Mouse (Mus musculus): ENCODE results near the gene Sfxn3.

Sfxn3 gene

GRCm38 (mm10) chr19:45046523-45047321 lies 581 bp upstream of the Sfxn3 start:
- peak; percentile 17 for ATAC-seq (ENCODE audit: low TSS enrichment)

- ATAC-seq (ENCODE audit: low TSS enrichment), result peak; percentile 56
Measured at GRCm38 (mm10) chr19:45047935-45048643, 786 bp downstream of the Sfxn3 start.

DNA sequence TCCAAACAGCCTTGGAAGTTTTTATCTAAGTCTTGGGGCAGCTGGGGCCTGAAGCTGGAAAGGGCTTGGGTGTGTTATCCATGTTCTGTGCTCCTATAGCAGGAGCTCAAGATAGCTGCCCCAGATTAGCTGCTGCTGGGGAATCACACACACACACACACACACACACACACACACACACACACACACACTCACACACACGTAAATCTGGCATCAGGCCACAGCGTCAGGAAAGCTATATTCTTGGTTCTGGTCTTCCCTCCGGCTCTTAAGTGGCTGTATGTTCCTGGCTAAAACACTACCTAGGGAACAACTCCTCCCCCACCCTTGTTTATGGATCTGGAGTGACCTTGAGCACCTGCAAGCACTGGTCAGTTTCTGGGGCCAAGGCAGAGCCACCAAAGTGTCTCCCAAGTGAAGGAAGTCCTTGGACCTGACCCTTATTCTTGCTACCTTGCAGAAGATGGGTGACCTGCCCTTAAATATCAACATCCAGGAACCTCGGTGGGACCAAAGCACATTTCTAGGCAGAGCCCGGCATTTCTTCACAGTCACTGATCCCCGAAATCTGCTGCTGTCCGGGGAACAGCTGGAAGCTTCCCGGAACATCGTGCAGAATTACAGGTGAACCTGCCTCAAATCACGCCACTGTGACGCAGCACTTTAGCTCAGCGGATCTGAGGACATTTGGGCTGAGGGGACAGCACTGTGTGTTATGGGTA lies 1.5 kb downstream of the Sfxn3 start:
- no peak for ATAC-seq (ENCODE audit: low TSS enrichment)

- ATAC-seq (ENCODE audit: low TSS enrichment), result no peak
Measured at GRCm38 (mm10) chr19:45049523-45049922, 2.2 kb downstream of the Sfxn3 start.

DNA sequence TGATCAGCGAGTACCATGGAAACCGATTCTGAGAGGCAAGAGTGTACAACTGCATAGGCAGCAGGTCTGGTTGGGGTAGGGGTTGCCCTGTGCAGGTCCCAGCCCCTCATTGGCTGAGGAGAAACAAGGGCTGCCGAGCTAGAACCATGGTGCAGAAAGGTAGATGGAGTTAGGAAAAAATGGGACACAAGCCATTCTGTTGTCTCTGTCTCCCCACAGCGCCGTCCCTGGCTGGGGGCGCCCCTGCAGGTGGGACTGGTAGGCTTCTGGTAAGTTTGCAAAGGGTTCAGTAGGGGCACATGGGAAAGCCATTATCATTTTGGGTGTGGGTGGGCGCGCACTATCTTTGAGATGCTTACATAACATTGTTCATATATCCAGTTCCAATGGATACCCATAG lies 6.1 kb downstream of the Sfxn3 start:
- ATAC-seq (ENCODE audit: low TSS enrichment), result no peak

- peak; percentile 33 for ATAC-seq (ENCODE audit: low TSS enrichment)
Measured at GRCm38 (mm10) chr19:45054892-45055690, 7.8 kb downstream of the Sfxn3 start.

DNA sequence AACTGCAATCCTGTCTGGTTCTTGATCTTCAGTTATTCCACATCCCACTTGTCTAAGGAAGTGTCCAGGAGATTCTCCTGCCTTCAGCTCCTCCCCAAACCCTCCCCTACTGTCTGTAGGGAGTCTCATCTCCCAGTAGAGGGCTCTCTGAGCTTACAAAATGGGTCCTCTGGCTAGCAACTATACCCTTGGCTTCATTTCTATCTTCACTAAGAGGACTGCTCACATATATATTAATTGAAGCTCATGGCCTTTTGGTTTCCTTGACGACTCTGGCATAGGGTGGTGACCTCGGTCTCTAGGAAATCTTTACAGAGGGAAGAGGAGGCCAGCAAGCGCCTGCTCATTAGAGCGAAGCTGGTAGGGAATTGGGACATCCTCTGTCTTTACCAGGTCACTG lies 9.1 kb downstream of the Sfxn3 start:
- ATAC-seq (ENCODE audit: low TSS enrichment), result peak; percentile 45; the same call in 1 of the 2 replicates

- ATAC-seq (ENCODE audit: low TSS enrichment), result no peak
Measured at GRCm38 (mm10) chr19:45056908-45057698, 9.8 kb downstream of the Sfxn3 start.

- ATAC-seq (ENCODE audit: low TSS enrichment), result no peak
Measured at GRCm38 (mm10) chr19:45057724-45058112, 10.4 kb downstream of the Sfxn3 start.

DNA sequence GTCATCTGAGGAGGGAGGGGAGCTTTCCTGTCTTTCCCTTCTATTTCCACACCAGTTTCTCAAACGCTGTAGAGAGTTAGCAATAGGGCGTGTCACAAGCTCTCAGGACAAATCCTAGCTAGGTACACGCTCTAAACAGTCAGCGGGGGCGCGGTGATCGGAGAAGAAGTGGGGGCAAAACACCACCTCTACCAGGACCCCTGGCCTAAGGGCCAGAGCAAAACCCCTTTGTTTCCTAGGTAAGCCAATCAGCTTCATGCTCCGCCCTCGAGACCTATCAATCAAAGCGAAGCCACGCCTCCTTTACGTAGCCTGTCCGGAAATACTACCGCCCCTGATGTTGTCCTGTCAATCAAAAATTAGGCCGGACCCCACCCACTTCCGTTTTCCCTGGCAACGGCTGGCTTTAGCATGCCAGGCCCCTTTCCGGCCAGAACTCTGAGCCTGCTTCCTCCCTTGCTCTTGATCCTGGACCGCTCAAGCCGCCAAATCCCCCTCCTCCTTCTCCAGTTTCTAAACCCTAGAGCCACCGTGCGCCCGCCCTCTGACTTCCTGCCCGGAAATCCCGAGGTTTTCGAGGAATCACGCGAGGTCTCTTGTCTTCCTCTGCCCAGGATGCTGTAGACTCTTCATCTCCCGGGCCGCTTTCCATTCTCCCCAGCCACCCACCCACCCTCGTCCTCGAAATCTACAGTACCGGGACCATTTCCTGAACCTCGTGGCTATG lies 11.0 kb downstream of the Sfxn3 start:
- peak; percentile 69 for ATAC-seq (ENCODE audit: low TSS enrichment)

- no peak for ATAC-seq (ENCODE audit: low TSS enrichment)
Measured at GRCm38 (mm10) chr19:45058841-45059240, 11.5 kb downstream of the Sfxn3 start.

GRCm38 (mm10) chr19:45063565-45064292 lies 16.4 kb downstream of the Sfxn3 start:
- ATAC-seq (ENCODE audit: low TSS enrichment), result peak; percentile 83

DNA sequence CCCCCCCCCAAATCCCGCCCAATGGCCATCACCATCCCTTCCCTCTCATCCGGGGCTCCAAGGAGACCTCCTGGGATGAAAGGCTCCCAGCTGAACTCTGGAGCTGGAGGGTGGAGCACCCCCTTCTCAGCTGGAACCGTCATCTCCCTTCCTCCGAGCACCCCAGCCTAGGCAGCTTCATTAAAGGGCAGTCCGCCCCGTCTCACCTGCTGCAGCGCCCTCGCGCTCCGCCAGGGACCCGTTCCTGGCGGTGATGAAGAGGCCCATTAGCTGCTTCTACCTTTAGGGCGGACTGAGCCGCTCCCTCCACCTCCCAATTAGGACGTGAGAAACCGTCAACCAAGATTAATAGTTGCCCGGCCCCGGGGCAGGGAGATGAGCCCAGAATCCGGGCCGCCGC lies 17.9 kb downstream of the Sfxn3 start:
- ATAC-seq (ENCODE audit: low TSS enrichment), result no peak

DNA sequence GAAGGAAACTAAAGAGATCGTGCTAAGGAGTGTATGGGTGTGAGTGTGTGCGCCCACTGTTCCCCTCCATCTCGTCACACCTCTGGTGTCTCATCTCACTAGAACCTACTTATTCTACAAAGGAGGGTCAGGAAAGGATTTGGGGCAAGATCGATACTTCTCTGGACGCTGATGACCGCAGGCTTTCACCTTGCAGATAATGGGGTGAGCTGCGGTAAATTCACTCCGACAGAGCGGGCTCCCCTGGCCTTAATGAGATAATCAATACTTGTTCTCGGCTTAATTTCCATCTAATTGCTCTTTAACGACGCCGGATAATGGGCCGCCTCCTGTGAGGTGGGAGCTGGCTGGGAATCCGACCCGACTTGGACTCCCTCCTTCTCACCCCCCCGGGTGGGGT lies 19.9 kb downstream of the Sfxn3 start:
- ATAC-seq (ENCODE audit: low TSS enrichment), result no peak

DNA sequence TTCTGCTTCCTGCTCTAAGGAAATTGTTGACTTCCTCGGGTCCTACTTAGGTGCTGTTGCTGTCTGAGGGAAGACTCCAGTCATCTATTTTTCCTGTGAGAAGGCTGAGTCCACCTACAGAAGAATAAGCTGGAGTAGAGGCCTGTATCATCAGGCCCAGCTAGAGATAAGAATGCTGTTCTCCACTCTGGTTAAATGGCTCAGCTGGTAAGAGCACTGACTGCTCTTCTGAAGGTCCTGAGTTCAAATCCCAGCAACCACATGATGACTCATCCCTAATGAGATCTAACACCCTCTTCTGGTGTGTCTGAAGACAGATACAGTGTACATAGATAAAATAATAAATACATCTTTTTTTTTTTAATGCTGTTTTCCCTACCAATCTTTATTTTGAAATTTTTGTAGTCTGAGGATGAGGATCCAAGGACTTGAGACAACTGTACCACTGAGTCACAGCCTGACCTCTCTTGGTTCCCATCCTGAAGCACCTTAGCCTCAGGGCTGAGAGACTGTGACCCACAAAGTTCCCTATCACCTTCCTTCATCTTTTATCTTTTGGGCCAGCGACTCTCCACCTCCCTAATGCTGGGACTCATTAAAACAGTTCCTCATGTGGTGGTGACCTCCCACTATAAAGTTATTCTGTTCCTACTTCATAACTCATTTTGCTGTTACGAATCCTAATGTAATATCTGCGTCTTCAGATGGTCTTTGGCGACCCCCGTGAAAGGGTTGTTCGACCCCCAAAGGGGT lies 20.6 kb downstream of the Sfxn3 start:
- no peak for ATAC-seq (ENCODE audit: low TSS enrichment)

- ATAC-seq (ENCODE audit: low TSS enrichment), result no peak
Measured at GRCm38 (mm10) chr19:45073871-45074542, 26.7 kb downstream of the Sfxn3 start.

DNA sequence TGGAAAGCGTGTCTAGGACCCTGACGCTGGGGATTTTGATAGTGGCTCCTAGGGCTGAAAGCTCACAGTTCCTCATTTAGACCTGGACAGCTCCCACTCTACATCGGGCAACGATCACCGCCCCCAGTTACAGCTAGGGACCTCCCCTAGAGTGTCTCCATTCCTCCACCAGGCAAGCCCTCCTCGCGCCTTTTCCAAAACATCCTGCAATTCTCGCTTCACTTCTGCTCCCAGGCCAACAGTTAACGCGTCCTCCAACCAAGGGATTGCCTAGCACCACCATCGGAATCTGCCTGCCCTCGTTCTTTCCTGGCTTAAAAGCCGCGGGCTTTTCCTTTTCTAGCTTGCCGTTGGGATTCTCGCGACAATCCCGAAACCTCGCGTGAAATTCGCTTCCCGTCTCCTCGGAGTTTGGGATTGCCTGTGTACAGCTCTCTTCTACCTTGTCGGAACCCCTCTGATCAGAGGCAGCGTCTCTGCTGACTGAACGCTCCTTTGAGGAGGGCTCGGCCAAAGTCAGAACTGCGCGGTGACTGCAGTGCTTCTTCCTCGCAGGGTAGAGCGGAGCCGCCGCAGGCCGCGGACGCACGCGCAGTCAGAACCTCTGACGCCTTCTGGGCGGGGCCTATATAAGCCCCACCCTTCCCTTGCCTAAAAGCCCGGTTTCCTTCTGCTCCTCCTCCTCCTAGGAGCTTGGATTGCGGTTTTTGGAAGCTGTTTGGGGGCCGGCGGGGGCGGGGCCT lies 27.4 kb downstream of the Sfxn3 start, which contains the start of gene Kazald1:
Gene Kazald1, plus strand, starts transcription at position 662 of the 743 bp plus-strand sequence.
- ATAC-seq (ENCODE audit: low TSS enrichment), result peak; percentile 77
